Mouse (Mus musculus): ENCODE data around the gene Pcca.

DNA sequence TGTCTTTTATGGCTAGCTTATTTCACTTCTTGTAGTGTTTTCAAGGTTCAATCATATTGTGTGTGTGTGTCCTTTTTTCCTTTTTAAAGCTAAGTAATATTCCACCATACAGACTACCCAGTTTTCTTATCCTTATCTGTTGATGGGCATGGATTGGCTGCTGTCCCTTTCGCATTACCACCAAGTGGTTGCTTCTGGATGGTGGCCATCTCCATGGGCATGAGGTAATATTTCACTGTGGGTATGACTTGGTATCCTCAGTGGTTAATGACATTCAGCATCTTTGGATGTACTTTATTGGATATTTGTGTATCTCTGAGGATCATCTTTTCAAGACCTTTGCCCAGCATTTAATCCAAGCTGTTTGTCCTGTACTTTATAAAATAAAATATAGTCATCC lies 362.0 kb downstream of the Pcca start:
- TF ChIP-seq CTCF (IDR thresholded peaks at IDR 0.05; ENCODE audit: control insufficient read depth, insufficient read depth, insufficient read length) (no peak), USF1 (IDR thresholded peaks at IDR 0.05; ENCODE audit: low read depth) (no peak), MAX (IDR thresholded peaks at IDR 0.05) (no peak), CEBPB (IDR thresholded peaks at IDR 0.05; ENCODE audit: low read depth) (no peak), MYOG (IDR thresholded peaks at IDR 0.05; ENCODE audit: control insufficient read depth, extremely low read depth, insufficient read length) (no peak)

Measured in C2C12 (cell line).